Mouse (Mus musculus) heart, embryonic 10.5 days (tissue): Measurements from ENCODE around the gene Spata2l. TPM values are rescaled to one million over a fixed set of nuclear protein-coding genes. Genes with fewer than 3 reads are reported as not detected.

Source experiments
- DNase-seq: peaks from one replicate; pipeline ENCODE4 v3.0.0-alpha.2; 2017; ENCODE audit warnings: low spot score
- H3K27ac ChIP-seq: fragments of 300-500 bp; sonication (generic); 2 replicates; pipeline ENCODE4 v1.5.1; 2016; ENCODE audit warnings: mild to moderate bottlenecking
- H3K27me3 ChIP-seq: fragments of 300-500 bp; sonication (generic); 2 replicates; pipeline ENCODE4 v1.6.1; 2016; ENCODE audit warnings: mild to moderate bottlenecking; ENCODE audit not compliant: poor library complexity, insufficient read depth, severe bottlenecking
- H3K36me3 ChIP-seq: fragments of 300-500 bp; sonication (generic); 2 replicates; pipeline ENCODE4 v1.6.1; 2016; ENCODE audit warnings: mild to moderate bottlenecking, moderate library complexity
- H3K4me1 ChIP-seq: fragments of 300-500 bp; sonication (generic); 2 replicates; pipeline ENCODE4 v1.6.1; 2016; ENCODE audit warnings: mild to moderate bottlenecking
- H3K4me3 ChIP-seq: fragments of 300-500 bp; sonication (generic); 2 replicates; pipeline ENCODE4 v1.5.1; 2016; ENCODE audit warnings: mild to moderate bottlenecking, moderate library complexity
- H3K9me3 ChIP-seq: fragments of 300-500 bp; sonication (generic); 2 replicates; pipeline ENCODE4 v1.6.1; 2016; ENCODE audit warnings: mild to moderate bottlenecking, moderate library complexity
- WGBS: fragments of 180-500 bp; shearing (Covaris S2); methylation state at CpG from one replicate; pipeline ENCODE4 v1.1.7; 2016; 5-methylcytosine and 5-hydroxymethylcytosine counted together
- polyA plus RNA-seq: library from polyadenylated mRNA; unstranded; fragments of >200 nt; fragmentation: Nextera tagmentation; extraction: Ambion mirVana; gene quantifications from 2 replicates; pipeline ENCODE4 v1.2.1, GENCODE M21; 2016

The Spata2l gene
- polyA plus RNA-seq, 1 experiment from 2014 or later, result 2.2 TPM

DNA sequence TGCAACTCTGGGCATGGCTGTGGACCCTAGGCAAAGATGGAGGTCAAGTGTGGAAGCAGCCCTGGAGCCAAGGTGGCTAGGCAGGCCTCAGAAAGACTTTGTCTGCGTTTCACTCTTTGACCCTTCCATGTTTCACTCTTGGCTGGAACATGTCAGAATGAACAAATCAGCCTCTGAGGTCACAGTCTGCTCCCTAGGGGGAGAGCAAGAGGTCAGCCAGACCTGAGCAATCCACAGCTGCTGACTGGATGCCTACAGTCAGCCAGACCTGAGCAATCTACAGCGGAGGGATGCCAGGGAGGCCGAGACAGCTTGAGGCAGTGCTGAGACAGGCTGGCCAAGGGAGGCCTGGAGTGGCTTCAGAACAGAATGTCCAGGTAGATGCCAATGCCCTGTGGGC, 54.6 kb downstream of the Spata2l start:
- DNase-seq, result peak; percentile 73
- peaks cover 23% of the 10 kb centered on the region for H3K4me1 ChIP-seq
- peaks cover 8% of the 10 kb centered on the region; the same call in 1 of the 2 replicates for H3K27me3 ChIP-seq
- H3K27ac ChIP-seq, result no peak overlapping the region
- WGBS, result 66% methylated on average over 3 of the region's 3 CpGs
- H3K36me3 ChIP-seq, result no peaks in the 10 kb centered on the region
- H3K4me3 ChIP-seq, result no peak overlapping the region
- peaks cover 24% of the 10 kb centered on the region for H3K9me3 ChIP-seq

Other genes with a start within 250 kb of the Spata2l start
- 32.9 TPM in 2 replicates for gene Ankrd11, start 194.0 kb downstream of the Spata2l start, polyA plus RNA-seq
- 57.4 and 63.0 TPM in 2 replicates for gene Spg7, start 173.3 kb downstream of the Spata2l start, polyA plus RNA-seq
- 1,165 and 1,266 TPM in 2 replicates for gene Rpl13, start 133.9 kb downstream of the Spata2l start, polyA plus RNA-seq
- gene Cpne7, start 118.9 kb downstream of the Spata2l start, polyA plus RNA-seq, result 0.76 and 1.5 TPM in 2 replicates
- 9.3 and 12.3 TPM in 2 replicates for gene Sult5a1, start 77.9 kb downstream of the Spata2l start, polyA plus RNA-seq
- gene Dpep1, start 50.0 kb downstream of the Spata2l start, polyA plus RNA-seq, result 1.9 and 5.2 TPM in 2 replicates
- gene Chmp1a, start 23.5 kb downstream of the Spata2l start, polyA plus RNA-seq, result 120 and 123 TPM in 2 replicates
- 3.5 and 3.6 TPM in 2 replicates for gene Spata33, start 23.4 kb downstream of the Spata2l start, polyA plus RNA-seq
- 27.0 and 31.2 TPM in 2 replicates for gene Cdk10, start 11.4 kb downstream of the Spata2l start, polyA plus RNA-seq
- gene Zfp276, start 18.0 kb upstream of the Spata2l start, polyA plus RNA-seq, result 17.8 and 21.4 TPM in 2 replicates
- gene Vps9d1, start 18.1 kb upstream of the Spata2l start, polyA plus RNA-seq, result 19.7 and 20.6 TPM in 2 replicates
- gene Fanca, start 82.3 kb upstream of the Spata2l start, polyA plus RNA-seq, result 28.9 and 31.5 TPM in 2 replicates
- gene Spire2, start 96.5 kb upstream of the Spata2l start, polyA plus RNA-seq, result 4.4 TPM in 2 replicates
- 153 and 172 TPM in 2 replicates for gene Tcf25, start 137.5 kb upstream of the Spata2l start, polyA plus RNA-seq
- gene Mc1r, start 170.9 kb upstream of the Spata2l start, polyA plus RNA-seq, result not detected in 2 replicates
- gene Tubb3, start 175.2 kb upstream of the Spata2l start, polyA plus RNA-seq, result 10.5 and 15.8 TPM in 2 replicates
- 36.4 and 38.6 TPM in 2 replicates for gene Def8, start 187.3 kb upstream of the Spata2l start, polyA plus RNA-seq
- gene Afg3l1, start 241.7 kb upstream of the Spata2l start, polyA plus RNA-seq, result 56.3 and 63.8 TPM in 2 replicates